Mouse (Mus musculus) spleen, embryonic (tissue): Measurements from ENCODE around the gene Gm49486.

Experiments used
- CTCF ChIA-PET: fragments of 350-600 bp; sonication (Branson Sonifier 250); formaldehyde crosslinking; loops from one replicate; lab custom pipeline; 2022; lab: Charles Lee

Gene Gm49486

DNA sequence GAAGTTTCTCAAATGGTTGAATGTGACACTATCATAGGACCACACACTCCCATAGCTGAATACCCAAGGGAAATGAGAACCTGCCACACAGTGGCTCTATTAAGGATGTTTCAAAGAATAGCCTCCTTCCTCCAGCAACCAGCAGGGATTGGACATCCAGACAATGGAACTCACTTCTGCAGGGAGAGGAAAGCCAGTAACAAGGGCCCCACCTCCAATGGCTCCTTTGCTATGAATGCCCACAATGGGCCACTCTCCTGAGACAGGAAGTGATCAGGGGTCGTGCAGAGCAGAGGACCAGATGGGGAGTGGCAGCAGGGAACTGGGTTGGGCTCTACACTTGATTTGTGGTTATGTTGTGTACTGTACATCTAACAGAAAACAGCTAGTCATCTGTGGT, 39.3 kb downstream of the Gm49486 start:
- CTCF ChIA-PET, result no interaction called here

DNA sequence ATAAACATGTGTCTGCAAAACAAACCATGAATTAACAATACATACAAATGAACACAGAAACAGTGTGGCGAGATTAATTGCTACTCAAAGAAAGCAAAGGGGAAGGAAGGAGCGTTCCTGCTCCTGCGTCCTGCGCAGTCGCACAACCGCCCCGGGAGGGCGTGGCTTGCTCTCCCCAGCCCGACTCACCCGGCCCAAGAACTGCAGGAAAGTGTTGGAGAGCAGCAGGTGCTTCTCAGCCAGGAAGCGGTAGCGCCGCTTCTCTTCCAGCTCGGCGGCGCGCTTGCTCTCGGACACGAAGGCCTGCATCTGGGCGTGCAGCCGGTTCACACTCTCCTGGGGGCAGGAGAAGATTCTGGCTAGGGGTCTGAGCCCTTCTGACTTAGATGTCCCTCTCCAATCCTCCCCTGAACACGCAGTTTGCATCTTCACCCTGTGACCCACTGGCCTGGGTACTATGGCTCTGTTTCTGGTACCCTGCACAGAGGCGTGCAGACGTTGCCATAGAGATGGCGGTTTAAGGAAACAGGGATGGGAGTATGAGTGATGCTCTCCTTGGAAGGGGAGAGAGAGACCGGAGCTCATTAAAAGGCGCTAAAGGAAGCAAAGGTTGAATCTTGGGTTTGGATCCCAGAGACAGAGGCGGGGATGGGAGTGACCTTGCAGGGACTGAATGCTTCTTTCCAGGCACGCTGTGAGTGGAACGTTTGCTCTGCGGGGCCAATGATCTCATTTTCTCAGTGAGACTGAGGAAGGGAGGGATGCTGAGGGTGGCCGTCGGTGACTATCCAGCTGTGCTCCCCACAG, 41.3 kb downstream of the Gm49486 start:
- CTCF ChIA-PET, result interaction anchor here (1.1 kb wide), 1 partner anchor 130 kb away, joined by 3 read pairs; the partner anchor contains the start of gene Polr2f

DNA sequence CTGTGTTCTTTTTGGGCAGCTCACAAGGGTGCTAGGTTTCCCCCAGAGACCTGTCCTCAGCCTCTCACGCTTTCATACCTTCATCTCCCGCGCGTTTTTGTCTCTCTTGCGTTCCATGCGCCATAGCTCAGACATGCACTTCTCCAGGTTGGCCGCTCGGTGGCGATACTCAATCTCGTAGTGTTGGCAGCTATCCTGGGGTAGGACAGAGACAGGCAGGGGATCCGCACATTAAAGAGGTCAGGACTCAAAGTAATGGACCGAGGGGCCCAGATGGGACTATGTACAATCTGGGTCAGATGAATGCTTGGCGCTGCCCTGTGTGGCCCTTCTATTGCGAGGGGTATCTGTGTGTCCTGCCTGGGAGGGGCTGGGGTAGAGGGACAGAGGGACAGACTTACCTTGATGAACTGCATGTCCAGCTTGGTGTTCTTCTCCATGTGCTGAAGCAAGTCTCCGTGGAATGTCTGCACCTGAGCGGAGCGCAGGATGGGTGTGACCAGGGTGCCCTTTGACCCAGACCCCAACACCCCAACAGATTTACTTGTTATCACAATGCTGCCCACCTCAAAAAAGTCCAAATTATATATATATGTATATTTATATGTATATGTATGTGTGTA, 42.0 kb downstream of the Gm49486 start:
- CTCF ChIA-PET, result interaction anchor here (1.1 kb wide), 1 partner anchor 131 kb away, joined by 3 read pairs; the partner anchor contains the start of gene Polr2f

DNA sequence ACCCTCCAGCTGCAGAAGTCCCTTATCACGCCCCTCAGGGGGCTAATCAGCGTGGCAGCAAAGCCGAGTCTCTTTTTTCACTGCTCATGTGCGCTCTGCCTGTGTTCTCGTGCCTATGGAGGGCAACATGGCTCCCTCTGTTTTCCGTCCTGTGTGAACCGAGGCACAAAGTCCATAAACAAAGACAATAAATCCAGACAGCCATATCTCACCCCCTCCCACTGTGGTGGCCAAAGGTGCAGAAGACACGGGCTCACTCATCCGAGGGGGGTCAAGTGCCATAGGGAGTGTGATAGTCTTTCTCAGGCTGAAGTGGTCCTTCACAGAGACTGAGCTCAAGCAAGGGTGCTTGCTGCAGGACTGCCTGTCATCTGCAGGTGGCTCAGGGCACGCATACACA, 43.8 kb downstream of the Gm49486 start:
- CTCF ChIA-PET, result interaction anchor here (0.7 kb wide), 1 partner anchor 183 kb away, joined by 12 read pairs; no protein-coding TSS in a partner anchor

DNA sequence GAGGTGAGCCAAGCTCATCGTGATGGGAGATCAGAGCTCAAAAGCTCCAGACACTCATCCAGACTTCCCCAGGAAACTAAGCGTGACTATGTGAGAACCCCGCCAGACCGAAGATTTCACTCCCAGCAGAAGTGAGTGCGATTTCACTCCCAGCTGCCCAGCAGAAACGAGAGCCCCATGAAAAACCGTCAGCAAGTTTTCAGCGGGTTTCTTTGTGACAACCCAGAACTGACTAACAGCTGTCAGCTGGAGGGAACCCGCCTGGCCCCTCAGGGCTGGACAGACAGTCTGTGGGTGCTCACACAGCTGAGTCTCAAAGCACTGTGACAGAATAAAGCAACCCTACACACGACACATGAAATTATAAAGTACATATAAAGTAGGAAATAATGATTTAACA, 48.5 kb downstream of the Gm49486 start:
- CTCF ChIA-PET, result no interaction called here

DNA sequence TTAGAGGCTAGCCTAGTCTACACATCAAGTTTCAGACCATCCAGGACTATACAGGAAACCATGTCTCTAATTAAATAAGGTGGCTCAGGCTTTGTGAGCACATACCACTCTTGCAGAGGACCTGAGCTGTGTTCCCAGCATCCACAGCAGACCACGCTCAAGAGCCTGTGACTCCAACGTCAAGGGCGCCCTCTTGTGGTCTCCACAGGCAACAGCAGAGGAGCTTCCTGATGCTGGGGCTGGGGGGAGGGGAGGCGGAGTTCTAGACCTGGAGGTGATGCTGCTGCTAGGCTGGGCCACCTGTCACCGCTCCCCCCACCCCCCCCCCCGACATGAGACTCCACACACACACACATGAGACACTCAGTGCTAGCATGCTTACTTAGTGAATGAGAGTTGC, 51.0 kb downstream of the Gm49486 start:
- CTCF ChIA-PET, result interaction anchor here (0.7 kb wide), 1 partner anchor 1475 kb away, joined by 6 read pairs; no protein-coding TSS in a partner anchor

DNA sequence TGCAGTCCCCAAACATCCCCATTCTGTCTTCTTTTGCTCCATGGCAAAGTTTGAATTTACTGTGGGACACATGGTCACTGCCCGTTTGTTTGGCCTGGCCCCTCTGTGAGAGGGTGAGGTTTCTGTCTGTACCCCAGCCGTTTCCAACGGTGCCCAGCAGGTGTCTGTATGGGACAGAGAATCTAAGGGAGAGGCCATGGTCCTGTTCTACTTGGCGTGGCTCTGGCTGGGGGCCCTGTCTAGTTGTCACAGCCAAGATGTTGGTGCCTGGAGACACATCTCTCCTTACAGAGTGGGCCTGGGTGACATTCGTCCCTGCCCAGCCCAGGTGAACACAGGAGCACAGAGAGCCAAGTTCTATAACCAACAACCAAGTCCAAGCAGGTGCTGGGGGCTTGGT, 51.7 kb downstream of the Gm49486 start:
- CTCF ChIA-PET, result no interaction called here

DNA sequence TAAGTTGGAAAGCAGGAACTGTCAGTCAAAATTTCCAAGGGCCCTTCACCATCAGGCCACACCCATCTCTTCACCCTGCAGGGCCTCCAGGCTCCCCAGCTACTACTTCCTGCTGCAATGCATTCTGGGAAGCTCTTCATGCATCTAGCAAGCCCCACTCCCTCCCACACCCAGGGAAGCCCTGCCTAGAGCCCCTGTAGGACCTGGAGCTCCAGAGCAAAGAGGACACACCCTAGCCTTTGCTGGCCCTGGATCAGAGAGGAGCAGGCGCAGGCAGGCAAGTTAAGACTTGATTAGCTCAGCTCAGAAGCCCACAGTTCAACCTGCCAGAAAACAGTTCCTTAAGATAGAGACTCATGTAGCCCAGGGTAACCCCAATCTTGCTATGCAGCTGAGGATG, 52.2 kb downstream of the Gm49486 start:
- CTCF ChIA-PET, result no interaction called here

DNA sequence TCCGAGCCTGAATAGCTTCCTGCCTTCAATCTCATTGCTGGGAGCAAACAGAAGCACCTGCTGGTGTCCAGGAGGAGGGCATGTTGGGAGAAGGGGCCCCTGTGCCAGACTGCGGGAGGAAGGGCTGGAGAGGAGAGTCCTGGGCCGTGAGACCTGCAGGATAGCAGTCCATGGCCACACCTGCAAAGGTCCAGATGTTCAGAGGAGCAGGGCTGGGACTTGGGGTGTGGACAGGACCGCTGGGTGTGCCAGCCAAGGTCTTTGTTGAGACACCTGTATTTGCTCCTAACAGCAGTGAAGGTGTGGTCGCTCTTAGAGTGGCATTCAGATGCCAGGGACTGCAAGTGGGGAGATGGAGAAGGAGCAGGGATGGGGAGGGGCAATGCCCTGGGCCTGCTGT, 53.2 kb downstream of the Gm49486 start:
- CTCF ChIA-PET, result interaction anchor here (0.6 kb wide), 1 partner anchor 1207 kb away, joined by 3 read pairs; no protein-coding TSS in a partner anchor

DNA sequence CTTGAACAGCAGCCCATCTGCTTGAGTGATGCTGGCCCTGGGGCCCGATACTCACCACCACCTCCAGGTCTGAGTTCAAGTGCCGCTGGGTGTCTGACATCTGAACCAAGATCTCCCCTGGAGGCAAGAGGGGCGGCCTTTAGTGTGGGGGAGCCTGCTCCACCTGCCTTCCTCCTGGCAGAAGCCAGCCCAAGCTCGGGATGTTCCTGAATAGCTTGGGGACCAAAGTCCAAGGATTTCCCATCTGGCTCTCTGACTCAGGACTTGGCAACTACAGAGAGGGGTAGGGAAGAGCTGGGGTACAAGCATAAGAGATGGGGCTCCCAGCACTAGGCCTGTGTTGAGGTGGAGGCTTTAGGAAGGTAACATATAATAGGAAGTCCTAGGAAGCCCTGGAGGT, 54.2 kb downstream of the Gm49486 start:
- CTCF ChIA-PET, result interaction anchor here (0.5 to 0.6 kb wide), 2 partner anchors 157 to 185 kb away, joined by 3 to 7 read pairs; no protein-coding TSS in a partner anchor

DNA sequence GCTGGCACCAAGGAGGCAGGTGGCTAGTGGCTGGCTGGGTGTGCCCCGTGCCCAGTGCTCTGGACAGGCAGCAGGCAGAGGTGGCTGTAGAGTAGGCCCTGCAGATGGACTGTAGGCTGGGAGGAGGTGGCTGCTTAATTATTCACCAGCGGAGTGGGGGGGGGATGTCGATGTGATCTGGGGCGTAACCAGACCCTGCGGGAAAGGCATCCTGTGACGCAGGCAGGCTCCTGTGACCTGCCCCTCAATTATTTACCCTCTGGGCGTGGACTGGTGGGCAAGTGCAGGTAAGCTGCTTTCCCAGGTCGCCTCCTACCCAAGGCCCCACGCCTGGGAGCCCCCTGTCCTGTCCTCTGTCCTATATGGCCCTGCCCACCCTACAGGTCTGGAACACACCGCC, 56.2 kb downstream of the Gm49486 start, which contains the start of gene Baiap2l2:
TSS of gene Baiap2l2 (minus strand) at position 139 of the 400 bp plus-strand sequence.
- CTCF ChIA-PET, result interaction anchor here (0.6 kb wide), 1 partner anchor 502 kb away, joined by 3 read pairs; no protein-coding TSS in a partner anchor

DNA sequence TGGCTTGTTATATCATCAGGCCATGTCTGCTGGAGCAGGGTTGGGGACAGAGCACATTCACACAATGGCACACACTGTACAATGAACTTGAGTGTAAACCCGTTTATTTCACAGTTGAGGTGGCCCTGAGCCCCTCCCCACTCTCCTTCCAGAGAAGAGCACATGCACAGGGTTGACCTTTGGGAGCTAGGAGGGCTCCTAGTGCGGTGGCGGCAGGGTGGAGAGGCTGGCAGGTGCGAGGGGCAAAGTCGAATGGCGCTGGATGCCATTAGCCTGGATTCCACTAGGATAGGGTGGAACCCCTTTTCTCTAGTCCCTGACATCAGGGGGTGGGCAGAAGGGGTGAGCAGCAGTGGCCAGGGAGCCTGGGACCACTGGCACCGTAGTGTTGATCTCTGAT, 57.0 kb downstream of the Gm49486 start:
- CTCF ChIA-PET, result interaction anchor here (0.6 kb wide), 1 partner anchor 502 kb away, joined by 3 read pairs; no protein-coding TSS in a partner anchor

DNA sequence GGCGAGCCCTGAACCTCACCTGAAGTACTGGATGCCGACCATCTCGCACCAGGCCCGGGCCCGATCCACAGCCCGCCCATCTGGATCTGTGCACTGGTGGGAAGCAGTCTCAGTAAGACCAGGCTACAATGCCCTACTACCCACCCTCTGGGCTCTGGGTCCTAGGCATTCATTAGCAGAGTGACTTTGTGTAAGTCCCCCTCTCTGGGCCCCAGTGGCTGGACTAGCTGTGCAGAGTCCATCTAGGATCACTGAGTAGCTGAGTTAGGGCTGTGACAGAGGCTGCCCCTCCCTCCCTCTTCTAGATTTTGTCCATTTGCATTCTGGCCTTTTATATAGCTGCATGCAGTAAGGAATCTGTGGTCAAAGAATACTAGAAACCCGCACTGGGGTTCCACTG, 57.9 kb downstream of the Gm49486 start:
- CTCF ChIA-PET, result no interaction called here

DNA sequence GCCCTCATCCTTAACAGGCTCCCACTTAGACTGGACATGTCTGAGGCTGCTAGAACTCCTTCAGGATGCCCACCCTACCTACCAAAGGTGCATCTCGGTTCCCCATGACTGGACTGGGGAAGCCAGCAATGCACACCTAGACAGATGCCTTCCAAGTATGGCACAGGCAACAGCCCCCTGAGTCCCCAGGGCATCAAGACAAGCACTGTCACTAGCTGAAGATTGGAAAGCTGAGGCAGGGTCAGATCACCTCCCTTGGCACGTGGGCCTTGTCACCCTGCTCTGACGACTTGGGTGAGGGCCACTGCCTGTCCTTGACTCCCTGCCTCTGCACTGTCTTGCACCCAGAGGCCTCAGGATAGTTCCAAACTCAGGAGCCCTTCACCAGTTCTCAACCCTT, 59.2 kb downstream of the Gm49486 start:
- CTCF ChIA-PET, result no interaction called here

DNA sequence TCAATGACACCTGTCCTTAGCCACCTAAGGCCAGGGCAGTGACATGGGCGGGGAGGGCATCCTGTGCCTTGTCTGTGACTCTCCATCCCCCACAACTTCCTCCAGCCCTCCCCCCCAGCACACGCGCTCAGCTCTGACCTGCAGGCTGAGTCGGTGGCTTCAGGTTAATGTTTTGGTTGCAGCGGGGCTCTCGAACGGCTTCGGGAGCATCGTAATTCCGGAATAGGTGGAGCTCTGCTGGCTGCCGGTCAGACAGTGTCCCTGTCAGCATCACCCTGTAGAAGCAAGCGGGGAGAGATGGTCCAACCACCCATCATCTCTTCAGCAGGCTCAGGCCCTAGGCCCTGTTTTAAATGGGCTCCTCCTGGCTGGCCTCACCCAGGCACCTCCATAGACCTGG, 60.2 kb downstream of the Gm49486 start:
- CTCF ChIA-PET, result no interaction called here

DNA sequence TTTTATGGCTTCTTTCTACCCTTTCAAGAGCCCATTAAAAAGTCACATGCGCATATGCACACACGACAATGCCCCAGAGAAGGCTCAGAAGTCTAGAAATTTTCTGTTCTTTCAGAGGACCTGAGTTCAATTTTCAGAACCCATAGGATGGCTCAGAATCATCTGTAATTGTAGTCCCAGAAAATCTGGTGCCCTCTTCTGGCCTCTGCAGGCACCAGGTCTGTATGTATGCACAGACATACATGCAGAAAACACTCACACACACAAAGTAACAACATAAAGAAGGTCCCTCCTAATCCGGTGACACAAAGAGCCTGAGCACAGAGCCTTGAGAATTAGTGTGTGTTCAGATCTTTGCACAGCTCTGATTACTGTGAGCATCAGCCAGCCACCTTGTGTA, 61.1 kb downstream of the Gm49486 start:
- CTCF ChIA-PET, result no interaction called here

DNA sequence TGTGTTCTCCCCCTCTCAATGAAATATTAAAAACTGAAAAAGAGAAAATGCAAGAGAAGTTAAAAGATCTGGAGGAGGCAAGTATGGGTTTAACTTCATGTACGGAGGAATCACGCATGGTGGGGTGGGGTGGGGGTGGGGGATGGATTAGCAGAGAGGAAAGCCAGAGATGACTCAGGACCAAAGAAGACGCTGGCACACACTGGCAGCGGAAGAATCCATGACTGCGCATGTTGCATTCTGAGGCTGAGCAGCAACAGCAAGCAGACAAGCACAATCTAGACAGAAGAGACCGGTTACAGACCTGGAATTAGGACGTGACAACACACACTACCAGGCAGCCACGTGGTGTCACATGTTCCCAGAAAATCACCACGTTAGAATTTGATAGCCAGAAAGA, 63.6 kb downstream of the Gm49486 start:
- CTCF ChIA-PET, result no interaction called here

DNA sequence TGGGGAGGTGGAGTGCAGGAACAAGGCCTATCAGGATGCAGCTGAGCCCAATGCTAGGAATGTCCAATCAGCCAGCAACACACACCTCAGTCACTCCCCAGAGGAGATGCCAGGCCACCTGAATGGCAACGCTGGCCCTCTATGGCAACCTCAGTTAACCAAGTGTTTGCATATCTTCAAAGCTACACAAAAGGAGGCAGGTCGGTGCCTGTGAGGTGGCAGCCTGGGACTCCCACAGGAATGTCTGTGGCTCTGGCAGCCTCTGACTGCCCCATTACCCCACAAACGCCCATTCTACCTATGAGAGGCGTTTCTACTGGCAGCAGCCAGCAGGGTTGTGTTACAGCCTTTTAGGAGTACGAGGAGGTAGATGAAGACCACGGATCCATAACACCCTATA, 69.4 kb downstream of the Gm49486 start:
- CTCF ChIA-PET, result no interaction called here

DNA sequence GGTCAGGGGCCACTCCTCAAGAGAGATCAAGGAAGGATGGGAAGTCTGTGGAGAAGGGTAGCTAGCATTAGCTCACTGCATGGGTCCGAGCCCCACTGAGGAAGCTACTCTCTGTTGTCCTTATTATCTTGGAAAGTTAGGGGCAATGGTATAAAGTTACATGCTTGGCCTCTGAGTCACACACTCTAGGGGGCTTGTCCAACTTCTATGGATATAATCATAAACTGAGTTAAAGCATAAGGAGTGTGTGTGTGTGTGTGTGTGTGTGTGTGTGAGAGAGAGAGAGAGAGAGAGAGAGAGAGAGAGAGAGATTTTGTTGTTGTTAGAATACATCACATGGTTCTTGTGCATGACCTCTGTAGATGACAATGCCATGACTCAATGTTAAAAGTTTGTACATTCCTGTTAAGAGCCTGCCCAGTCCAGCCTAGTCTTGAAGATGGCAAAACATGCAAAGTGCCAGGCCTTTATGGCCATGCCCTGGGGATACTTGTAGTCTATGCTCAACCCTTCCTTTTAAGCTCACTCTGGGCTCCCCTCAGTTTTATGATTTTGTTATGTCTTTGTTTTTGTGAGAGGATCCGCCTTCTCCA, 70.5 kb downstream of the Gm49486 start:
- CTCF ChIA-PET, result no interaction called here

DNA sequence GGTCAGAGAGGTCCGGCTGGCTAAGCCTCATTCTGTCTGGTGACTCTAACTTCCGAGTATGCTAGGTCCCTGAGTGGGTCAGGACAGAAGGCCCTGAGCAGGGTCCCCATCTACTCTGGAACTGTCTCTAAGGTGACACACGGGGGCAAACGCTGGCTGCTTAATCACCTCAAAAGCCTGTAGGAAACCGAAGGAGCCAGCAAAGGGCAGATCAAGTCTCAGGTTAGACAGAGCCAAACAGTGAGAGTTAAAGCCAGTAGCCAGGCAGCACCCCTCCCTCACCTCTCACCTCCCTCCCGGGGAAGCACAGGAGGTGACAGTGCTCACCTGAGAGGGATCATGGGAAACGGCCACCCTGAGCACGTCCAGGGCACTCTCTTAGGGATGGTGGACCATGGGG, 74.5 kb downstream of the Gm49486 start:
- CTCF ChIA-PET, result interaction anchor here (0.6 kb wide), 1 partner anchor 56 kb away, joined by 3 read pairs; no protein-coding TSS in a partner anchor

DNA sequence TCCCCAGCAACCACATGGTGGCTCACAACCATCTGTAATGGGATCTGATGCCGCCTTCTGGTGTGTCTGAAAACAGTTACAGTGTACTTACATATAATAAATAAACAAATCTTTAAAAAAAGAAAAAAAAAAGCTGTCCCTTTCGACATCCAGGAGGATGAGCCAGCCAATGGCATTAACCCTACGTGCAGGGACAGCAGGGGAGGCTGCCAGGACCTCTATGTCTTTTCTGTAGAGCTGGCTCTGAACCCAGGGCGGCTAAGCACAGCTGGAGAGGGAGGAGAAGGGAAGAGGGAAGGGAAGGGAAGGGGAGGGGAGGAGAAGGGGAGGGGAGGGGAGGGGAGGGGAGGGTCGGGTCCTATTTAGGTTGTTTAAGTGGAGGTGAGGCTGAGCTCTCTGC, 75.6 kb downstream of the Gm49486 start:
- CTCF ChIA-PET, result interaction anchor here (0.7 kb wide), 1 partner anchor 1109 kb away, joined by 8 read pairs; no protein-coding TSS in a partner anchor

DNA sequence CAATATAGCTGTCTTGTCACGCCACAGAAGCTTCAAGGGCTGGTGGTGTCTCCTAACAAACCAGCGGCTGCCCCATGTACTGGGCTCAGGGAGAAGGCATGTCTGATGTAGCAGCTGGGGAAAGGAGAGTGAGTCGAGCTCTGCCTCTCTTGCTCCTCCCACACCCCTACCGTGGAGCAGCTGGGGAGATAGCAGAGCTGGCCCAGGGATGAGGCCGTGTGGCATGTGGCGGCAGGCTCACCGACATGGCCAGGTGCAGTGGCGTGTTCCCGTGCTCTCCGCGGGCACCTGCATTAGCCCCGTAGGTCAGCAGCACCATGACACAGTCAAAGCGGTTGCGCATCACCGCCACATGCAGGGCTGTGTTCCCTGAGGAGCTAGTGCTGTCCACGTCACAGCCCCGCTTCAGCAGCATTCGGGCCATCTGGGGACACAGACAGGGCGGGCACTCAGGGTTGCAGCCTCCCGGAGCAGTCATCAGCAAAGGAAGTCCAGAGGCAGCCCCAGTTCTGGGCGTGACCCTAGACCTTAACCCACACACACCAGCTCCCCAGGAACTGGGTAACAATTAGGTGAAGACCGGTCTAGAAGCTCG, 76.9 kb downstream of the Gm49486 start:
- CTCF ChIA-PET, result no interaction called here
